Mouse (Mus musculus) liver, postnatal 0 days (tissue): Measurements from ENCODE around the gene Inha. TPM values are rescaled to one million over a fixed set of nuclear protein-coding genes. Genes with fewer than 3 reads are reported as not detected.

ENCODE experiments used
- ATAC-seq: fragments of 200-750 bp; cut with Nextera tagmentation; 2 replicates; pipeline ENCODE4 v1.8.0; 2017; ENCODE audit warnings: mild to moderate bottlenecking, moderate library complexity
- DNase-seq: peaks from one replicate; pipeline ENCODE4 v3.0.0-alpha.2; 2016
- H3K27ac ChIP-seq: fragments of 300-500 bp; sonication (generic); 2 replicates; pipeline ENCODE4 v1.5.1; 2014; ENCODE audit warnings: antibody characterized with exemption, moderate library complexity, mild to moderate bottlenecking, low read depth
- H3K27me3 ChIP-seq: fragments of 300-500 bp; sonication (generic); 2 replicates; pipeline ENCODE4 v1.6.1; 2014; ENCODE audit warnings: low read length, control low read depth, mixed read lengths; ENCODE audit not compliant: insufficient read depth
- H3K36me3 ChIP-seq: fragments of 300-500 bp; sonication (generic); replicated peaks from 2 replicates; pipeline ENCODE4 v1.6.1; 2014; ENCODE audit warnings: mild to moderate bottlenecking, control low read depth, low read length, moderate library complexity, mixed read lengths; ENCODE audit not compliant: insufficient read depth
- H3K4me1 ChIP-seq: fragments of 300-500 bp; sonication (generic); 2 replicates; pipeline ENCODE4 v1.6.1; 2014; ENCODE audit warnings: antibody characterized with exemption, mild to moderate bottlenecking, control low read depth; ENCODE audit not compliant: insufficient read depth
- H3K4me2 ChIP-seq: fragments of 300-500 bp; sonication (generic); 2 replicates; pipeline ENCODE4 v1.6.1; 2014; ENCODE audit warnings: low read depth, mild to moderate bottlenecking, low read length, moderate library complexity, mixed read lengths
- H3K4me3 ChIP-seq: fragments of 300-500 bp; sonication (generic); 2 replicates; pipeline ENCODE4 v1.5.1; 2014; ENCODE audit warnings: low read depth, low read length
- H3K9ac ChIP-seq: fragments of 300-500 bp; sonication (generic); replicated peaks from 2 replicates; pipeline ENCODE4 v1.6.1; 2014; ENCODE audit warnings: mild to moderate bottlenecking, moderate library complexity
- H3K9me3 ChIP-seq: fragments of 300-500 bp; sonication (generic); 2 replicates; pipeline ENCODE4 v1.6.1; 2016; ENCODE audit warnings: mild to moderate bottlenecking, control low read depth, low read length, mixed read lengths
- CTCF ChIP-seq: sonication (generic); IDR thresholded peaks from 2 replicates; pipeline ENCODE4 v1.5.1; 2016; ENCODE audit warnings: antibody characterized with exemption, low read depth
- EP300 ChIP-seq: IDR thresholded peaks from 2 replicates; pipeline ENCODE4 v1.6.1; 2016; ENCODE audit warnings: antibody characterized with exemption, low read depth, mild to moderate bottlenecking
- WGBS: fragments of 180-500 bp; shearing (Covaris S2); extraction: QIAGEN DNeasy Blood & Tissue Kit; methylation state at CpG from one replicate; pipeline ENCODE4 v1.1.7; 2014; ENCODE audit not compliant: insufficient replicate concordance; 5-methylcytosine and 5-hydroxymethylcytosine counted together
- polyA plus RNA-seq: library from polyadenylated mRNA; unstranded; fragments of >200 nt; fragmentation: Nextera tagmentation; extraction: Ambion mirVana; gene quantifications from 2 replicates; pipeline ENCODE4 v1.2.1, GENCODE M21; 2015

Gene Inha
- polyA plus RNA-seq, 1 experiment from 2014 or later: 0.33 TPM

DNA sequence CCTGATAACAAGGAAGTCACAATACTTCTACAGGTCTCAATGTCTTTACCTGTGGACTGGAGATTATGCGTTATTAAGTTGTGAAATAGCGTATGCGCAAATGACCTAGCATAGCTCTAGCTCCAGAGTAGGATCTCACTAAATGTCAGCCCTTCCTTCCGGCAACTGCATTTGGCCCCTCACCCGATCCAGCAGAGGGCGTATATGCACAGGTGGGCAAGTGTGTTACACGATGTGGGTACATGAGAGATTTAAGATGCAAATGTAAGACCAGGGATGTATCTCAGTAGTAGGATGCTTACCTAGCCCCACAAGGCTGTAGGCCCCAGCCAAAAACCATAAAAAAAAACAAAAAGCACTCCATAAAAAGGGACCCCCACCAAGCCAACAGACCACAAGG, 7.4 kb upstream of the Inha start:
- ATAC-seq: no peak
- TF ChIP-seq CTCF (peak; percentile 54), EP300 (no peak)
- 65% methylated on average over 7 of the region's 7 CpGs for WGBS
- H3K4me3 ChIP-seq: no peak overlapping the region
- H3K36me3 ChIP-seq: no peaks in the 10 kb centered on the region
- no peak overlapping the region for H3K9ac ChIP-seq
- no peak overlapping the region for H3K27ac ChIP-seq
- no peaks in the 10 kb centered on the region for H3K4me1 ChIP-seq
- no peak overlapping the region for H3K4me2 ChIP-seq
- H3K27me3 ChIP-seq: peaks cover 8% of the 10 kb centered on the region; the same call in 1 of the 2 replicates
- H3K9me3 ChIP-seq: no peaks in the 10 kb centered on the region
- DNase-seq: no peak

DNA sequence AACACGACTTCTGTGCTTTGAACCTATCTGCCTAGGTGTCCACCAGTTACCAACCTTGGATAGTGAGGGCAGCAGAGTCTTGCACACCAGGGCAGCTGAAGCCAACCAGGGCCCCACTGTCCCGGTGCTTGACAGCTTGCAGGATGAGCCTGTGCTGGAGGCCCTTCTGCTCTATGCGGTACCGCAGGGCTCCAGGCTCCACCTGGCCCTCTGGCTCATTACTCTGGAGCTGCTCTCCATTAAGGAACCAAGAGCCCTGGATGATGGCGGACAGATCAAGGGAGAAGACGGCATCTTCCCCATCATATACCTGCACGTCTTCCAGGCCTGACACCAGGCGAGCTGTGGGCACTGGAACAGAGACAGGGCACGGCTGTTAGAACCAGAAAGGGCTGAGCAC, 5.0 kb upstream of the Inha start:
- no peak overlapping the region for H3K9ac ChIP-seq
- H3K27ac ChIP-seq: no peak overlapping the region
- WGBS: 88% methylated on average over 9 of the region's 9 CpGs
- no peak overlapping the region for H3K4me3 ChIP-seq
- no peaks in the 10 kb centered on the region; the same call in 1 of the 2 replicates for H3K4me1 ChIP-seq
- DNase-seq: no peak
- ATAC-seq: no peak
- peaks cover 31% of the 10 kb centered on the region for H3K27me3 ChIP-seq
- no peaks in the 10 kb centered on the region for H3K9me3 ChIP-seq
- no peak overlapping the region for H3K4me2 ChIP-seq
- no peaks in the 10 kb centered on the region for H3K36me3 ChIP-seq
- TF ChIP-seq EP300 (no peak), CTCF (no peak)

DNA sequence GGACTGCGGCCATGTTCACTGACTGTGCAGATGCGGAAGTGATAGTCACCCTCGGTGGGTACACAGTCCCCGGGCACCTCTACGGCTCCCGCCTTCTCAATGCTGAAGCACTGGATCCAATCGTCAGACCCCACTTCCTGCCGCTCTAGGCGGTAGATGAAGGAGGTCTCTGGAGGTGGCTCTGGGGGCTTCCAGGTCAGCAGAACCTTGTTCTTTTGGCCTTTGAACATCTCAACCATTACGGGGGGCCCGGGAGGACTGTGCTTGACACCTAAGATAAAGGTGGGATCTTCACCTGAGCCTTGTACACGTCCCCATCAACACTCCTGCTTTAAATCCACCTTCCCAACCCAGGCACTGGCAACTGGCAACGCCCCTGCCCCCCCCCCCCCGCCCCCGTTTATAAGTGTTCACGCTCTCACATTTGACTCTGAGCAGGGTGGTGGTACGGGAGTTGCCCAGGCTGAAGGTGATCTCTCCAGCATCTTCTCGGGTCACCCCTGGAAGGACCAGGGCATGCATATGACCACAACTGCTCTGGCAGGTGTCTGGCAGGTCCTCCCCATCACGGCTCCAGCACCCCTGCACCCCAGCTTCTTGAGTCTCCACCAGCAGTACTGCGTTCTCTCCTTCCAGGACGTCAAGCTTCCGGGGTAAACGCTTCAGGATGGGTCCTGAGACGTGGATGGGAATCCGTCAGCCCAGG, 3.8 kb upstream of the Inha start:
- 84% methylated on average over 25 of the region's 25 CpGs for WGBS
- Histone ChIP-seq H3K27me3 (peaks cover 39% of the 10 kb centered on the region), H3K36me3 (no peaks in the 10 kb centered on the region), H3K4me2 (no peak overlapping the region), H3K4me1 (no peaks in the 10 kb centered on the region; the same call in 1 of the 2 replicates), H3K9ac (no peak overlapping the region), H3K4me3 (no peak overlapping the region), H3K27ac (no peak overlapping the region), H3K9me3 (no peaks in the 10 kb centered on the region)
- no peak for DNase-seq
- no peak for TF ChIP-seq CTCF
- TF ChIP-seq EP300: no peak
- ATAC-seq: no peak

DNA sequence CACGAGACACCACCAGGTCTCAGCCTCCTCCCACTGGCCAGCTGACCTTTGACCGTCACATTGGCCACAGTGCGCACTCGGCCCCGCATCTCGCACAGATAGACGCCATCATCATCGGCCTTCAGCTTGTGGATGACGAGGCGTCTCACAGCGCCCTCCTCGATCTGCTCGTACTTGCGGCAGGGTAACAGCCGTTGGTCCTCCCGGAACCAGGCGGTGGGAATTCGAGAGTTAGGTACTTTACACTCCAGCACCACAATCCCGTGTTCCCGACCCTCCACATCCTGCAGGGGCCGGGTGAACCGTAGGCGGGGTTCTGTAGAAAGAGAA, 3.3 kb upstream of the Inha start:
- Histone ChIP-seq H3K4me1 (no peaks in the 10 kb centered on the region; the same call in 1 of the 2 replicates), H3K4me3 (no peak overlapping the region), H3K27me3 (peaks cover 40% of the 10 kb centered on the region), H3K27ac (no peak overlapping the region), H3K36me3 (no peaks in the 10 kb centered on the region), H3K9ac (no peak overlapping the region), H3K9me3 (no peaks in the 10 kb centered on the region), H3K4me2 (no peak overlapping the region)
- DNase-seq (no peak), ATAC-seq (no peak)
- WGBS: 77% methylated on average over 23 of the region's 23 CpGs
- TF ChIP-seq CTCF (no peak), EP300 (no peak)

DNA sequence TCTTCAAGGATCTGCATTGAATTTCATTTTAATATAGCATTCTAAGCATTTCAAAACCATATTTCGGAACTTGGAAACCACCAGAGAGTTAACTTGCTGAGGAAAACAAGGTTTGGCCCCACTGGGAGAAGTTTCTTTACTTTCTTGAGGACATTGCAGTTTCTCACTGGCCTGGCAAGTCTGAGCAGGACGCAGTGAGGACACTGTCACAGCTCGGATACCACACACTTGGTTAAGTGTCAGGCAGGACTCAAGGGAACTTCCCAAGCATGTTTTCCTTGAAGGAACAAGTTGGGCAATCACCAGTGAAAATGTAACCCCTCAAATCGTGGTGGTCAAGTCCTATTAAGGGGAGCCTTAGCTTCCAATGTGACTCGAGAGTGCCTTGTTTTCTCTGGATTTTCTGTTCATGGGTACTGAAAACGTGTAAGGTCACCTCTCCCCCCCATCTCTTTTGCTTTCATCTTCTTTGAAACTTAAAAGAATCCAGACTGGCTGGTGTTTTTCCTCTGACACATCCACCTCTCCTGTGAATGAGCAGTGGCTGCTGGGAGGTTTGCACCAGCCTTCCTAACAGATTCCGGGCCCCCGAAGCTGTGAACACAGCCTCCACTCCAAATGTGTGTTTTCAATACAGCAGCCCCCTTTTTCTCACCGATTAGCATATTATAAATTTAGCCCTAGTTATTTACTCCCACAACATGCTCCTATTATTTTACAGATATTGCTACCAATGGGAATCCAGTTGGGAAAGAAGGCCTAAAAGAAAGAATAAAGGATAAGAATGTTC, 2.4 kb upstream of the Inha start:
- DNase-seq (no peak), ATAC-seq (no peak)
- WGBS: 55% methylated on average over 9 of the region's 9 CpGs
- TF ChIP-seq EP300 (no peak), CTCF (no peak)
- no peak overlapping the region for H3K27ac ChIP-seq
- peak overlapping the region; percentile 74 for H3K4me2 ChIP-seq
- H3K4me1 ChIP-seq: no peaks in the 10 kb centered on the region; the same call in 1 of the 2 replicates
- H3K9me3 ChIP-seq: no peaks in the 10 kb centered on the region
- H3K4me3 ChIP-seq: no peak overlapping the region; the same call in 1 of the 2 replicates
- no peak overlapping the region for H3K9ac ChIP-seq
- H3K36me3 ChIP-seq: no peaks in the 10 kb centered on the region
- peaks cover 43% of the 10 kb centered on the region for H3K27me3 ChIP-seq

DNA sequence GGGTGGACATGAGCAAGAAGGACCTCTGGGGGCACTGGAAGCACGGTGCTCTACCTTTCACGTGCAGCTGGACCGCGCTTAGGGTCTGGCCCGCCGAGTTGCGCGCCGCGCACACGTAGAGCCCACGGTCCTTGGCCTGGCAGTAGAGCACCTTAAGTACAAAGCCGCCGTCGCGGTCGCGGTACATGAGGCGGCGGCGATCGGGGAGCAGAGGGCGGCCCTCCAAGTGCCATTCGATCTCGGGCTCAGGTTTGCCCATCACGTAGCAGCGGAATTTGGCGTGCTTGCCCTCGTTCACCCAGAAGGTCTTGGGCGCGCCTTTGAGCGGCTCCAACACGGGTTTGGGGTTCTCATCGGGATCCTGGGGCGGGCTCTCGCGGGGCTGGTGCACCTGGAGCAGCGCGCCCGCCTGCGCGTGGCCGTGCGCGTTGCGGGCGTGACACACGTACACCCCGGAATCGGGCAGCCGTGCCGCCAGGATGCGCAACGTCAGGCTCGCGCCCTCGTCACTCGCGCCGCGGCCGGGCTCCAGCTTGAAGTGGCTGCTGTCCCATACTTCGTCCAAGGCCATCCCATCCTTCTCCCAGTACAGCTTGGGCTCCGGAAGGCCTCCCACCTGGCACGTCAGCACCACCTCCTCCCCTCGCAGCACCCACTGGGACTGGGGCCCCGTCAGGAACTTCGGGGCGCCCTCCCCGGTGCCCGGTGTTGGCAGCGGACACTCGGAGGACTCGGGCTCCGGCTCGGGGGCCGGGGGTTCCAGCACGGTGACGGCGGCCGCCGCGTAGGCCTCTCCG, 1.5 kb upstream of the Inha start:
- under 1% methylated on average over 83 of the region's 84 CpGs for WGBS
- peak overlapping the region; percentile 54 for H3K4me3 ChIP-seq

More for the DNA sequence above, 1.5 kb upstream of the Inha start:
- no peak for TF ChIP-seq EP300
- TF ChIP-seq CTCF: no peak
- DNase-seq (peak; percentile 30), ATAC-seq (peak; percentile 23; the same call in 1 of the 2 replicates)
- H3K27me3 ChIP-seq: peaks cover 43% of the 10 kb centered on the region
- peak overlapping the region; percentile 74 for H3K4me2 ChIP-seq
- H3K36me3 ChIP-seq: no peaks in the 10 kb centered on the region
- H3K9me3 ChIP-seq: no peaks in the 10 kb centered on the region
- H3K27ac ChIP-seq: peak overlapping the region; percentile 75
- no peaks in the 10 kb centered on the region; the same call in 1 of the 2 replicates for H3K4me1 ChIP-seq
- H3K9ac ChIP-seq: peak overlapping the region; percentile 59; the same call in 1 of the 2 replicates
